Mouse (Mus musculus): ENCODE measurements at regions not wholly inside any gene's neighbourhood (a gene's known extent, or its start where the extent isn't known, plus 50 kb on each side); places are given as distances from the start of the nearest gene placed in this dataset.

- Histone ChIP-seq H3K27ac (ENCODE audit: low read length) (no peak overlapping the region), H3K9me3 (ENCODE audit: control insufficient read depth, low read length) (no peaks in the 10 kb centered on the region), H3K4me1 (ENCODE audit: control insufficient read depth, insufficient read depth, low read length) (no peaks in the 10 kb centered on the region), H3K36me3 (ENCODE audit: control insufficient read depth, insufficient read depth, low read length) (no peaks in the 10 kb centered on the region), H3K4me3 (ENCODE audit: low read length) (no peak overlapping the region), H3K4me2 (ENCODE audit: low read depth, low read length) (no peak overlapping the region), H3K9ac (ENCODE audit: low read depth, low read length) (no peak overlapping the region), H3K27me3 (replicated peaks; ENCODE audit: control insufficient read depth, insufficient read depth, low read length) (no peaks in the 10 kb centered on the region)
- WGBS: 91% methylated on average over 1 of the region's 1 CpGs
- ATAC-seq: no peak
These were observed 221.5 kb downstream of the Epha7 start for GRCm38 (mm10) chr4:29034406-29034805.

- Histone ChIP-seq H3K9ac (ENCODE audit: low read depth, low read length) (no peak overlapping the region), H3K27me3 (replicated peaks; ENCODE audit: control insufficient read depth, insufficient read depth, low read length) (no peaks in the 10 kb centered on the region), H3K27ac (ENCODE audit: low read length) (no peak overlapping the region), H3K9me3 (ENCODE audit: control insufficient read depth, low read length) (no peaks in the 10 kb centered on the region), H3K4me1 (ENCODE audit: control insufficient read depth, insufficient read depth, low read length) (no peaks in the 10 kb centered on the region), H3K4me3 (ENCODE audit: low read length) (no peak overlapping the region), H3K36me3 (ENCODE audit: control insufficient read depth, insufficient read depth, low read length) (no peaks in the 10 kb centered on the region), H3K4me2 (ENCODE audit: low read depth, low read length) (no peak overlapping the region)
- WGBS: 20% methylated on average over 1 of the region's 1 CpGs
- ATAC-seq: no peak
These were observed 227.1 kb downstream of the Epha7 start for GRCm38 (mm10) chr4:29039993-29040392.

GRCm38 (mm10) chr4:29068678-29069621, 256.0 kb downstream of the Epha7 start:
- Histone ChIP-seq H3K9me3 (ENCODE audit: control insufficient read depth, low read length) (no peaks in the 10 kb centered on the region), H3K4me2 (ENCODE audit: low read depth, low read length) (no peak overlapping the region), H3K4me1 (ENCODE audit: control insufficient read depth, insufficient read depth, low read length) (no peaks in the 10 kb centered on the region), H3K27me3 (replicated peaks; ENCODE audit: control insufficient read depth, insufficient read depth, low read length) (no peaks in the 10 kb centered on the region), H3K36me3 (ENCODE audit: control insufficient read depth, insufficient read depth, low read length) (no peaks in the 10 kb centered on the region), H3K4me3 (ENCODE audit: low read length) (no peak overlapping the region), H3K27ac (ENCODE audit: low read length) (no peak overlapping the region), H3K9ac (ENCODE audit: low read depth, low read length) (no peak overlapping the region)
- ATAC-seq: no peak
- WGBS: 71% methylated on average over 12 of the region's 12 CpGs

- H3K36me3 ChIP-seq (ENCODE audit: control insufficient read depth, insufficient read depth, low read length): no peaks in the 10 kb centered on the region
- no peak overlapping the region for H3K4me3 ChIP-seq (ENCODE audit: low read length)
- no peak overlapping the region for H3K9ac ChIP-seq (ENCODE audit: low read depth, low read length)
- H3K4me1 ChIP-seq (ENCODE audit: control insufficient read depth, insufficient read depth, low read length): no peaks in the 10 kb centered on the region
- no peaks in the 10 kb centered on the region for H3K27me3 ChIP-seq (replicated peaks; ENCODE audit: control insufficient read depth, insufficient read depth, low read length)
- H3K9me3 ChIP-seq (ENCODE audit: control insufficient read depth, low read length): no peaks in the 10 kb centered on the region
- no peak for ATAC-seq
- H3K27ac ChIP-seq (ENCODE audit: low read length): no peak overlapping the region
- no peak overlapping the region for H3K4me2 ChIP-seq (ENCODE audit: low read depth, low read length)
These were observed 261.3 kb downstream of the Epha7 start for GRCm38 (mm10) chr4:29074204-29074603.

GRCm38 (mm10) chr4:29074851-29075250, 261.9 kb downstream of the Epha7 start:
- Histone ChIP-seq H3K4me2 (ENCODE audit: low read depth, low read length) (no peak overlapping the region), H3K9ac (ENCODE audit: low read depth, low read length) (no peak overlapping the region), H3K27me3 (replicated peaks; ENCODE audit: control insufficient read depth, insufficient read depth, low read length) (no peaks in the 10 kb centered on the region), H3K4me1 (ENCODE audit: control insufficient read depth, insufficient read depth, low read length) (no peaks in the 10 kb centered on the region), H3K36me3 (ENCODE audit: control insufficient read depth, insufficient read depth, low read length) (no peaks in the 10 kb centered on the region), H3K27ac (ENCODE audit: low read length) (no peak overlapping the region), H3K4me3 (ENCODE audit: low read length) (no peak overlapping the region), H3K9me3 (ENCODE audit: control insufficient read depth, low read length) (no peaks in the 10 kb centered on the region)
- ATAC-seq: no peak
- 60% methylated on average over 3 of the region's 3 CpGs for WGBS

GRCm38 (mm10) chr4:29076683-29077082, 263.8 kb downstream of the Epha7 start:
- Histone ChIP-seq H3K4me1 (ENCODE audit: control insufficient read depth, insufficient read depth, low read length) (no peaks in the 10 kb centered on the region), H3K4me2 (ENCODE audit: low read depth, low read length) (no peak overlapping the region), H3K4me3 (ENCODE audit: low read length) (no peak overlapping the region), H3K27me3 (replicated peaks; ENCODE audit: control insufficient read depth, insufficient read depth, low read length) (no peaks in the 10 kb centered on the region), H3K36me3 (ENCODE audit: control insufficient read depth, insufficient read depth, low read length) (no peaks in the 10 kb centered on the region), H3K27ac (ENCODE audit: low read length) (no peak overlapping the region), H3K9ac (ENCODE audit: low read depth, low read length) (no peak overlapping the region), H3K9me3 (ENCODE audit: control insufficient read depth, low read length) (no peaks in the 10 kb centered on the region)
- 84% methylated on average over 3 of the region's 3 CpGs for WGBS
- ATAC-seq: no peak

GRCm38 (mm10) chr4:29078391-29078790, 265.5 kb downstream of the Epha7 start:
- 94% methylated on average over 3 of the region's 3 CpGs for WGBS
- Histone ChIP-seq H3K9ac (ENCODE audit: low read depth, low read length) (no peak overlapping the region), H3K4me2 (ENCODE audit: low read depth, low read length) (no peak overlapping the region), H3K36me3 (ENCODE audit: control insufficient read depth, insufficient read depth, low read length) (no peaks in the 10 kb centered on the region), H3K27ac (ENCODE audit: low read length) (no peak overlapping the region), H3K4me3 (ENCODE audit: low read length) (no peak overlapping the region), H3K27me3 (replicated peaks; ENCODE audit: control insufficient read depth, insufficient read depth, low read length) (no peaks in the 10 kb centered on the region), H3K9me3 (ENCODE audit: control insufficient read depth, low read length) (no peaks in the 10 kb centered on the region), H3K4me1 (ENCODE audit: control insufficient read depth, insufficient read depth, low read length) (no peaks in the 10 kb centered on the region)
- no peak for ATAC-seq

GRCm38 (mm10) chr4:29083545-29084290, 270.8 kb downstream of the Epha7 start:
- ATAC-seq: no peak
- Histone ChIP-seq H3K27ac (ENCODE audit: low read length) (no peak overlapping the region), H3K4me1 (ENCODE audit: control insufficient read depth, insufficient read depth, low read length) (no peaks in the 10 kb centered on the region), H3K4me2 (ENCODE audit: low read depth, low read length) (no peak overlapping the region), H3K9ac (ENCODE audit: low read depth, low read length) (no peak overlapping the region), H3K27me3 (replicated peaks; ENCODE audit: control insufficient read depth, insufficient read depth, low read length) (no peaks in the 10 kb centered on the region), H3K4me3 (ENCODE audit: low read length) (no peak overlapping the region), H3K36me3 (ENCODE audit: control insufficient read depth, insufficient read depth, low read length) (no peaks in the 10 kb centered on the region), H3K9me3 (ENCODE audit: control insufficient read depth, low read length) (no peaks in the 10 kb centered on the region)
- WGBS: 78% methylated on average over 5 of the region's 5 CpGs

GRCm38 (mm10) chr4:29090949-29091348, 278.0 kb downstream of the Epha7 start:
- no peaks in the 10 kb centered on the region for H3K36me3 ChIP-seq (ENCODE audit: control insufficient read depth, insufficient read depth, low read length)
- H3K27ac ChIP-seq (ENCODE audit: low read length): no peak overlapping the region
- no peak overlapping the region for H3K4me3 ChIP-seq (ENCODE audit: low read length)
- H3K27me3 ChIP-seq (replicated peaks; ENCODE audit: control insufficient read depth, insufficient read depth, low read length): no peaks in the 10 kb centered on the region
- no peaks in the 10 kb centered on the region for H3K9me3 ChIP-seq (ENCODE audit: control insufficient read depth, low read length)
- H3K4me1 ChIP-seq (ENCODE audit: control insufficient read depth, insufficient read depth, low read length): no peaks in the 10 kb centered on the region
- no peak for ATAC-seq
- no peak overlapping the region for H3K9ac ChIP-seq (ENCODE audit: low read depth, low read length)
- WGBS: 25% methylated on average over 4 of the region's 4 CpGs
- H3K4me2 ChIP-seq (ENCODE audit: low read depth, low read length): no peak overlapping the region

Measured in intestine, embryonic 16.5 days (tissue).